Mouse (Mus musculus) thymus, adult 2 months (tissue): Measurements from ENCODE around the gene Sema6d. TPM values are rescaled to one million over a fixed set of nuclear protein-coding genes. Genes with fewer than 3 reads are reported as not detected.

Experiments used
- DNase-seq: peaks from one replicate; pipeline ENCODE4 v3.0.0; 2021
- H3K27ac ChIP-seq: fragments of 200-500 bp; 2 replicates; pipeline ENCODE4 v1.5.1; 2012; ENCODE audit warnings: low read length, control low read depth; ENCODE audit not compliant: control insufficient read depth, insufficient read depth
- H3K27me3 ChIP-seq: fragments of 200-500 bp; 2 replicates; pipeline ENCODE4 v1.6.1; 2012; ENCODE audit warnings: mild to moderate bottlenecking, low read length, moderate library complexity, mixed read lengths; ENCODE audit not compliant: control insufficient read depth, insufficient read depth
- H3K36me3 ChIP-seq: fragments of 200-500 bp; 2 replicates; pipeline ENCODE4 v1.6.1; 2012; ENCODE audit warnings: mild to moderate bottlenecking, low read length, moderate library complexity; ENCODE audit not compliant: control insufficient read depth, insufficient read depth
- H3K4me1 ChIP-seq: fragments of 200-500 bp; replicated peaks from 2 replicates; pipeline ENCODE4 v1.6.1; 2012; ENCODE audit warnings: low read length; ENCODE audit not compliant: control insufficient read depth, insufficient read depth
- H3K4me3 ChIP-seq: fragments of 200-500 bp; 2 replicates; pipeline ENCODE4 v1.5.1; 2012; ENCODE audit warnings: mild to moderate bottlenecking, low read length, control low read depth, moderate library complexity; ENCODE audit not compliant: control insufficient read depth, insufficient read depth
- CTCF ChIP-seq: fragments of 200-500 bp; IDR thresholded peaks from 2 replicates; pipeline ENCODE4 v1.5.1; 2012; ENCODE audit warnings: mild to moderate bottlenecking, control low read depth, low read length, moderate library complexity, borderline replicate concordance; ENCODE audit not compliant: control insufficient read depth, poor library complexity, insufficient read depth; ENCODE audit errors: extremely low read depth
- POLR2A ChIP-seq: fragments of 200-500 bp; IDR thresholded peaks from 2 replicates; pipeline ENCODE4 v1.6.1; 2012; ENCODE audit warnings: mild to moderate bottlenecking, low read length, control low read depth, moderate library complexity; ENCODE audit not compliant: control insufficient read depth, poor library complexity, insufficient read depth; ENCODE audit errors: extremely low read depth
- WGBS: fragments of 180-500 bp; shearing (Covaris S2); methylation state at CpG from one replicate; pipeline ENCODE4 v1.1.7; 2018; 5-methylcytosine and 5-hydroxymethylcytosine counted together
- polyA plus RNA-seq: library from polyadenylated mRNA; depleted of rRNA; stranded (reverse); fragments of >200 nt; gene quantifications from 2 replicates; pipeline ENCODE4 v1.2.3, GENCODE M21; 2012

The Sema6d gene
- polyA plus RNA-seq, 1 experiment, result 4.6 TPM

DNA sequence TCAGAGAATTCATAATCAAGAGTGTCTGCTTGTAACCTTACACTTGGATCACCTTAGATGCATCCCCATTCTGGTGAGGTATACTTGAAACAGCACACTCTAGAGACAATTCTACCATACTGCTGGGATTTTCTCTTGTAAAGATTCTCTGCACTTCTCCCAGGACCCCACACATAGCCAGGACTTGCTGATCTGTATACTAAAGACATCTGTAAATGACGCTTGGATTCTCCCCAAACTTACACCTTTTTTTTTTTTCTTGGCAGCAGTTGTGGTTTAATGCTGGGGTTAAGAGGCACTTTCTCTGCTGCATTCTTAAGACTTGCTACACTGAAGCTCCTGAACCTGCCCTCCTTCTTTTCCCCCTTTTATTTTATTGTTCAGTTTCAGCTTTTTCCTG lies 68.4 kb downstream of the Sema6d start:
- no peak for DNase-seq

DNA sequence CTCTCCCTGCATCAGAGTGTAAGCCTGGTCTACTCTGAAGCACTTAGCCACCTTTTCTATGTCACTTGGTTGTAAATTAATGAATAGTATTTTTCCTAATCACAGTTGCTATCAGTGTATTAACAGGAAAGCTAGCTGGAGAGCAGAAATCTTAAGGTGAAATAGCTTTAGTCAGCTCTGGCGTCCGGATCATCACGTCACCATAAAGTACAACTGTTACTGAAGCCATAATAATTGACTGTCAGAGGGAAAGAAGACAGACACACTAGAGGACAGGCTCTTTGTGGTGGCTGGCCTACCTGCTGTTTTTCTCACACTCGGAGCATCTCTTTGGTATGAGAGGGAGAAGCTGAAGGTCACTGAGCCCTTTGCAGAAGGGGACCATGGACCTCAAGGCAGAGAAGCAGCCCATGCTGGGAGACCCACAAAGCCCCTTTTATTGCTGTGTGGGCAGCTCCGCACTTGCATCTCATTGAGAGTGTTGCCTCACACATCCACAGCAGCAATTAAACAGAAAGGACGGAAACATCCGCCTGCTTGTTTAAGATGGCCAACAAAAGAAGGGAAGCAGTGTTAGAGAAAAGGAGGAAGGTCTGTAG lies 72.3 kb downstream of the Sema6d start:
- TF ChIP-seq POLR2A, result no peak
- no peak for TF ChIP-seq CTCF
- no peaks in the 10 kb centered on the region for H3K4me1 ChIP-seq
- no peaks in the 10 kb centered on the region for H3K27me3 ChIP-seq
- H3K4me3 ChIP-seq, result no peak overlapping the region
- DNase-seq, result no peak
- H3K36me3 ChIP-seq, result no peaks in the 10 kb centered on the region
- WGBS, result 94% methylated on average over 7 of the region's 7 CpGs
- no peak overlapping the region for H3K27ac ChIP-seq

More for the DNA sequence above, 68.4 kb downstream of the Sema6d start:
- Histone ChIP-seq H3K4me3 (no peak overlapping the region), H3K4me1 (no peaks in the 10 kb centered on the region), H3K27me3 (no peaks in the 10 kb centered on the region), H3K36me3 (no peaks in the 10 kb centered on the region), H3K27ac (no peak overlapping the region)
- no peak for TF ChIP-seq POLR2A
- TF ChIP-seq CTCF, result no peak
- WGBS, result 91% methylated on average over 1 of the region's 1 CpGs

GRCm38 (mm10) chr2:124168411-124168810 lies 78.6 kb downstream of the Sema6d start:
- Histone ChIP-seq H3K27me3 (no peaks in the 10 kb centered on the region), H3K36me3 (no peaks in the 10 kb centered on the region), H3K27ac (no peak overlapping the region), H3K4me3 (no peak overlapping the region), H3K4me1 (no peaks in the 10 kb centered on the region)
- TF ChIP-seq CTCF (no peak), POLR2A (no peak)
- DNase-seq, result no peak
- 94% methylated on average over 1 of the region's 1 CpGs for WGBS

DNA sequence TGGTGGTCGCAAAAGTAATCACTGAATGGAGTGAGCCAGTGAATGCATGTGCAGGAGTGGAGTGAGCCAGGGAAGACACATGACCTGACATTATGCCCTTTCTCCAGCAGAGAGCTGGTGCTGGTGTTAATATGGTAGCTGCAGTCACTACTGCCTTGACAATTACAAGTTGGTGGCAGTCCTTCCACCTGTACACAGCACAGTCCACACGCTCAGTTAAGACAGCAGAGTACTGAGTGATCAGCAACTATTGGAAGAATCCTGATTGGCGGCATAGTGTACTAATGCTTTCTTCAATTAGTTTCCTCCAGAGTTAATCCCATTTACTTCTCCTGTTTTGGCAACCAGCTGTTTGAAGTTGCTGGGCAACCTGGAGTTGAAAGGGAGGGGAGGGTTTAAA lies 81.9 kb downstream of the Sema6d start:
- no peaks in the 10 kb centered on the region for H3K36me3 ChIP-seq
- no peak overlapping the region for H3K27ac ChIP-seq
- no peak overlapping the region for H3K4me3 ChIP-seq
- 97% methylated on average over 3 of the region's 3 CpGs for WGBS
- no peaks in the 10 kb centered on the region for H3K4me1 ChIP-seq
- no peaks in the 10 kb centered on the region for H3K27me3 ChIP-seq
- no peak for TF ChIP-seq CTCF
- TF ChIP-seq POLR2A, result no peak
- no peak for DNase-seq

- Histone ChIP-seq H3K4me3 (no peak overlapping the region), H3K4me1 (no peaks in the 10 kb centered on the region), H3K27me3 (no peaks in the 10 kb centered on the region), H3K36me3 (no peaks in the 10 kb centered on the region), H3K27ac (no peak overlapping the region)
- WGBS, result 20% methylated on average over 1 of the region's 1 CpGs
- TF ChIP-seq POLR2A (no peak), CTCF (no peak)
- DNase-seq, result no peak
These were observed 86.5 kb downstream of the Sema6d start for GRCm38 (mm10) chr2:124176265-124176664.

DNA sequence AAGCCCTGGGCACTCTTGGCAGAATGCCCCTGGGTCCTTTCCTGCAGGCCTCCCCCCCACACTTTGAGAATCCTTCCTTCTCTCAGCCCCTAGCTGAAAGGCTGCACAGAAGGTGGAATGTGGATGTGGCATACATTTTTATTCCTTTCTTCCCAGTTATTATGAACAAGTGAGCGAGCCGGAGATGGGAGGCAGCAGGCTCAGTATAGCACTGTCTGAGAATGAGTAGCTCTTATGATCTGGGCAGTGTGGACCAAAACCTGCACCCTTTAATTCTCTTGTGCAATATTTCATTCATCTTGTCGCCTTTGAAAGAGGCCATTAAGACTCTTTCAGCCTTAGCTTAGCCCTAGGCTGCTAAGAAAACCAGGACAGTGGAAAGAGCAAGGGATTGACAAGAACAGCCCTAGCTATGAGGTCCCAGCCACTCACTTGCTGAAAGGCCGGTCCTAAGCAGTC lies 87.0 kb downstream of the Sema6d start:
- Histone ChIP-seq H3K4me1 (no peaks in the 10 kb centered on the region), H3K36me3 (no peaks in the 10 kb centered on the region), H3K4me3 (no peak overlapping the region), H3K27ac (no peak overlapping the region), H3K27me3 (no peaks in the 10 kb centered on the region)
- no peak for DNase-seq
- 88% methylated on average over 4 of the region's 4 CpGs for WGBS
- TF ChIP-seq CTCF (no peak), POLR2A (no peak)

GRCm38 (mm10) chr2:124189271-124189670 lies 99.5 kb downstream of the Sema6d start:
- no peaks in the 10 kb centered on the region for H3K36me3 ChIP-seq
- H3K4me1 ChIP-seq, result no peaks in the 10 kb centered on the region
- no peak overlapping the region for H3K4me3 ChIP-seq
- H3K27ac ChIP-seq, result no peak overlapping the region
- WGBS, result 90% methylated on average over 2 of the region's 2 CpGs
- H3K27me3 ChIP-seq, result no peaks in the 10 kb centered on the region
- TF ChIP-seq POLR2A (no peak), CTCF (no peak)
- no peak for DNase-seq
